Mouse (Mus musculus) layer of hippocampus, adult 18-20 months (tissue): ENCODE data around the gene Primpol. TPM values are rescaled to one million over a fixed set of nuclear protein-coding genes. Genes with fewer than 3 reads are reported as not detected.

Source experiments
- DNase-seq, 2 experiments: peaks; one replicate each; pipeline ENCODE4 v3.0.0; 2022; ENCODE audit warnings: low spot score in 2 of 2
- total RNA-seq, 2 experiments: library from RNA; stranded (reverse); gene quantifications; 2 replicates each; pipeline ENCODE4 v1.2.3; 2021

Primpol gene
- total RNA-seq, 2 experiments from 2014 or later = 3.6 to 5.0 TPM

DNA sequence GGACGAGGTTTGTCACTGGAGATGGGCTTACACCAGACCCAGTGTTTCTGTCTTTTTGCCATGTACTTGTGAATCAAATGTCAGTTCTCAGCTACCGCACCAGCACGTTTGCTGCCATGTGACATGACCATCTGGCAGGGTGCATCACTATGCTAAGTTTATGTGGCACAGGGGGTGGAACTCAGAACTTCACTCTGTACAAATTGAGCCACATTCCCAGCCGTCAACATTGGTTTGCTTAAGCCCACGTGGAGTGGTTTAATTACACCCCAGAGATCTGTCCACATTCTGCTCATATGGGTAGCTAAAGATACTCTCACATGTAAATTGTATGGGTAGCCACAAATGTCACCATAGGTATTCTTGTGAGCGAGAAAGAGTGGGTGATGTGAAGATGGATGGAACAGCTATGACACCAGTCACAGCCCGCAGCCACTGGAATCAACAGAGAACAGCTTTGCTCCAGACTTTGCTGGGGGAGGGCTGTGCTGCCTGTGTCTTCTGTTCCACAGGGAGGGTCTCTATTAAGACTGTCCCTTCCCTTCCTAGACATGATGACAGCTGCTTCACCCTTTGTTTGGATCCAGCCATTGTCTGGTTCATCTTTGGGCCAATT, 50.0 kb downstream of the Primpol start:
- peak; percentile 80 to 94 for DNase-seq

DNA sequence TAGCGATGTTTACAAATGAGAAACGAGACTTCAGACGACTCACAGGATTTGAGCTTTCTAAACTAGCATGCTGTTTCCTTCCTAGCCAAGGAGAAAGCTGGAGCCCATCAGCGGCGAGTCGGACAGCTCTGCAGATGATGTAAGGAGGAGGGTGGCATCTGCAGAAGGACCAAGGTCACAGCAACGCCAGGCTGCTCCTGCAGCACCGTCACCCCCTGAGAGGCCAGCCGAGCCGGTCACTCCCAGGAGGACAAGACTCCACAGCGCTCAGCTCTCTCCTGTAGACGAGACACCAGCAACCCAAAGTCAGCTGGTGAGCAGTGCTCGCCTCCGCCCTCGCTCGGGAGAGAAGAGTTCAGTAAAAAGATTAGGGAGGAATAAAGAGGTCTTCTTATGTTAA, 54.7 kb downstream of the Primpol start:
- no peak for DNase-seq

DNA sequence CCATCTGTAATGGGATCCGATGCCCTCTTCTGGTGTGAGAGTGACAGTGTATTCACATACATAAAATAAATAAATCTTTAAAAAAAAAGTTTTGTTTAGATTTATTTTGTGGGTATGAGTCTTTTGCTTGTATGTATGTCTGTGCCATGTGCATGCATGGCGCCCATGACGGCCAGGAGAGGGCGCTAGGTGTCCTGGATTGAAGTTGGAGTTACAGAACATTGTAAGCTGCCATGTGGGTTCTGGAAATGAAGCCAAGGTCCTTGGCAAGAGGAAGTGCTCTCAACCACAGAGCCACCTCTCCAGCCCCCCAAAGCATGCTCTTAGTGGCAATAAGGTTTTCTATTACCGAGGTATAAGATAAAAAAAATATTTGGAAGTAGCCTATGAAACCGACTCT, 57.6 kb downstream of the Primpol start:
- DNase-seq = no peak

DNA sequence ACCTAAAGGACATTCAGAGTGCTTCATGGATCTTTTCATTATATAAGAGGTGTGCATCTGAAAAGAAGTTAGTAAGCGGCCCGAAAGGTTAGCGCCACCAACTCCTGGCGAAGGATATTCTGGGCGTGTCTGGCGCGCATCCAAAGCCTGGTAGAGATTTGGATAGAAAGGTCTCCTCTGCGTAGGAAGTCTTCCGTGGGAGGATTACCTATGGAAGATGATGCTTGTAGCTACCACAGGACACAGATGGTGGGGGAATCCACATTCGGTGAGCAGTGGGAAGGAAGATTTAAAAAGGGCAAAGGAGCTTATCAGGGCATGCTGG, 64.6 kb downstream of the Primpol start:
- DNase-seq = no peak

DNA sequence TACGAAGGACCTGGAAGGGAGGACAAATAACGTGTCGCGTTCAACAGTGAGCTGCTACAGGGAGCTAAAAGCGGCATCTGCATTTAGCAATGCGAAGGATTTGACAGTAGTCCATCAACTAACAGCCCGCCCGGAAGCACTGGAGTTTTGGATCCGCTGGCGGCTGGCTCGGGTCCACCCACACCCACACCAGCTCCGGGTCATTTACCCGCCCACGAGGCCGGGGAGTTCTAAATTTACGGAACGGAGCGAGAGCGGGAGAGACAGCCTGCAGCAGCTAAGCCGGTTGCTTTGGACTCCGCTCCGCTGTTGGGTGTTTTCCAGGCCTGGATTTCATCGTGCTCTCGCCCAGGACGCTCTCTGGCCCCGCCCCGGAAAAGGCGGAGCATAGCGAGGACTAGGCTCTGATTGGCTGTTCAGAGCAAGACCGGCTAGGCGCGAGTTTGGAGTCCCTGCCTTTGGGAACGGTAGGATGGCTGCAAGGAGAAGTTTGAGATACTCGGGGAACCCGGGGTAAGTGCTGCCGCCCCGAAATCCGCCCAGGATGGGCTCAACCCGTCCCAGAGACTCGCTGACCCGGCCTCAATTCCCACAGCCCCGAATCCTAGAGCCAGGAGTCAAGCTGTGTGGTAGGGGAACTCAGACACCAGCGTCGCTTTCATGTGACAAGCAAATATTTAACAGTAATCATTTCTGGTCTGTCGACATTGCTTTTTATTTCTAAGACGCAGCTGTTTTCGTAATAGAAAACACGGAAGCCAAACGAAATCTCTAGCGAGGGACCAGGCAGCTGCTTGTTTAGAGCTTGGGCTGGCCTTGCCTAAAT, 65.2 kb downstream of the Primpol start, which contains the start of gene Cenpu:
TSS of gene Cenpu (plus strand) at position 414 of the 826 bp plus-strand sequence.
- peak; percentile 100 for DNase-seq

DNA sequence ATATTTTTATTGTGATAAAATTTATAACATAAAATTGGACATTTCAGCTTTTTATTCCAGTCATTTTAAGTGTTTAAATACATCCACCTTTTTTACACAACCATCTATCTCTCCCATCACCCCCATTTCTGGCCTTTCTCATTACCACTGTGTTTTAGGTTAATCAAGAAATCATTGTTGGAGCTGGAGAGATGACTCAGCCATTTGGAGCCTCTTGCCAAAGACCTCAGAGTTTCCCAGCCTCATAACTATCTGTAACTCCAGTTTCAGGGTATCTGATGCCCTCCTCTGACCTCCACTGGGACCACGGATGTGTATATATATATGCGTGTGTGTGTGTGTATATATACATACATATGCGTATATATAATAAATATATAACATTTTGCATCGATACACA, 66.0 kb downstream of the Primpol start:
- no peak for DNase-seq

DNA sequence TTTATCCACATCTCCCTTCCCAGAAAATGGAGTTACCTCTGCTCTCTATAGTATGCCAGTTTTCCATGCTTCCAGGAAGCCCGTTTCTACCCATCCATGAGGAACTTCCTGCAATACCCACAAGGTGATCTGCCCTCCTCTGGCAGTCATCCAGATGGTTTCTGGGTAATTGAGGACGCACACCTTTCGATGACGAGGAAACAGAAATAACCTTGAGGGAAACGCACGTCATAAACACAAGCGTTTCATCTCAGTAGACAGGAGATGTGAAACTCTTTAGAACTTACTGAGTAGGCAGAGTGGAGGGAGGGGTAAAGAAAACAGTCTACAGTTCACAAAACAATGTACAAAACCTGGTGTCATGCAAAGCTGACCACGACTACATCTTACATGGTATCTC, 67.0 kb downstream of the Primpol start:
- DNase-seq = no peak

DNA sequence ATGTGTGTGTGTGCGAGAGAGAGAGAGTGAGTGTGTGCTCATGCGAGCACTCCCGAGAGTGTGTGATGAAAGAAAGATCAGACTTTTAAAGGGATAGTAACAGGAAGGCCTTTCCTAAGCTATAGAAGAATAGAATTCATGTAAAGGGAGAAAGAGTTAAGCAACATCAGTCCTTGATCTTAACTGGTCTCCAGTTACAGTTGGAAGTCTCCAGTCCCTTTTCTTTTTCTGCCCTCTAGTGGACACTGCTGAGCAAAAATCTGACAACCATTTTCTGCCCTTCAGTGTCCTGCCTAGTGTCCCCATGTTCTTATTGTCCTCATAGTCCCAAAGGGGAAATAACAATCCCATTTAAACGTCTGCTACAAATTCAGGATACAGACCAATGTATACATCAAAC, 69.8 kb downstream of the Primpol start:
- peak in 1 of 2 experiments; percentile 55 for DNase-seq

DNA sequence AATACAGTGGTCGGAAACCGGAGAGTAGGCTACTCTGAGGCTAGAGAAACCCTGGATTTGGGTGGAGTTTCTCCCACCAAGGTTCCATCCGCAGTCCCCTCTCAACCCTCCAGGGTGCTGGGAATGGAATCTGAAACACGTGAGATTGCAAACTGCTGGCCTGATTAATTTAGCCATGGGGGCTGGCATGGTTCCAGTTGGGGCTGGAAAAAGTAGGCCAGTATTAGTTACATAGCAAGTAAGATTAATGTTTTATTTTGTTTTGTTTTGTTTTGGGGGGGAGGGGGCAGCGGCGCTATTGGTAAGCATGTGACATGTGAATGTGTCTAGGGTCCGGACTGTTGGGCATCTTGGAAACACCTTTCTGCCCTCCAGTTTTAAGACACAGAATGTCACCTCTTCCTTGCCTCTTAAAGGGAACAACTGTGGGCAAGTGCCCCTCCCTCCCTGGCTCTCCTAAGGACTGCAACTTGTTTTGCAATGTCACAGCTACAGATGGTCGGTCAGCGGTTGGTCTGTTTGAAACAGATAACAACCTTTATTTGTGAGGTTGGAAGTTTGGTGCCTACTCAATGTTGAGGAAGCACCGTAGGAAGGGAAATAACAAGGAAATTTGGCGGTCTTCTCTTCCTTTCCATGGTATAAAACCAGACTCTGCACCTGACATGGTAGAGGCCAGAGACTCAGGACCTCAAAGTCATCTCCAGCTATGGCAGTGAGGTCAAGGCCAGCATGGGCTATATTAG, 70.4 kb downstream of the Primpol start:
- no peak for DNase-seq

DNA sequence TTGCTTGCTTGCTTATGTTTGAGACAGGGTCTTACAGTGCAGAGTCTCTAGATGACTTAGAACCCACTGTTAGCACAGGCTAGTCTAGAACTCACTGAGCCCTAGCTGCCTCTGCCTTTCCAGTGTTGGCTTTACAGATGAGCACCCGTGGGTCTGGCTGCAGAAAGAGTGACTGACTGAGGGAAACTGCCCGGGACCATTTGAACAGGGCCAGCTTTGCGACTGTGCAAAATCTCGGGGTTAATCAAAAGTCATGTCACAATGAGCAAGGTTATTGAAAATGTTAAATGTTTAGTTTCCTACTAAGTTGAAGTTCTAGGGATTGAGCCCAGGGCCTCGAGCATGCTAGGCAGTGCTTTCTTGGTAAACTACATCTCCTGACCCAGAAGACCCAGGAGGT, 71.2 kb downstream of the Primpol start:
- DNase-seq = no peak

DNA sequence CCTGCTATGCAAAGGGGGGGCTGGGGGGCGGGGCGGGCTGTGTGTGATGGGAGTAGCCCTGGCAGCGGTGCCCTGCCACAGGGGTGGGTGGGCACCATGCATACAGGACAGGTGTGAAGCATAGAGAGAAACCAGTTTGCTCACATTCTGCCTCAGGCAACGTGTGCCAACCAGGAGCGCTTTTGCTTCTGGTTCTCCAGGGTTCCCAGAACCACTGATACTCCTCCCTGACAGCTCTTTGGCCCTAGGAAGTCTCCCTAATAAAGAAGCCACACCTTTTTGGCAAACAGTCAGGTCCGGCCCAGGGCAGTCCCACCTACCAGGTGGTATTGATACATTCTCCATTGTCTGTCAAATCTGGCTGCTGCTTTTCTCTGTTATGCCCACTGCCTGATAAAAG, 73.3 kb downstream of the Primpol start:
- DNase-seq = no peak

DNA sequence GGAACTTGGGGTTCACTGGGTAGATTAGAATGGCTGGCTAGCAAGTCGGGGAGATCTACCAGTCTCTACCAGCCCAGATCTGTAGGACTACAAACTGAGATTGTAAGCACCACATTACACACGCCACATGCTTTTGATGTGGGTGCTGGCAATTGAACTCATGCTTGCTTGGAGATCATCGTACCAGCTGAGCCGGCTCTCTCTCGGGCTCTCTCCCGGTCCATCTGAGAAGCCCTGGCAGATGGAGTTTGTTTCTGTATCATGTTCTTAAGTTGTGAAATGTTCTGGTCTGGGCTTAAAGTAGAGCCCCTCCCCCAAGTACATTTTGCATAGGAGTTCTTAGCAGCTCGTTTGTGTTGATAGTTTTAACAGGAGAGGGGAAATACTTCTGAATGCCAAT, 73.8 kb downstream of the Primpol start:
- peak in 1 of 2 experiments; percentile 31 for DNase-seq

DNA sequence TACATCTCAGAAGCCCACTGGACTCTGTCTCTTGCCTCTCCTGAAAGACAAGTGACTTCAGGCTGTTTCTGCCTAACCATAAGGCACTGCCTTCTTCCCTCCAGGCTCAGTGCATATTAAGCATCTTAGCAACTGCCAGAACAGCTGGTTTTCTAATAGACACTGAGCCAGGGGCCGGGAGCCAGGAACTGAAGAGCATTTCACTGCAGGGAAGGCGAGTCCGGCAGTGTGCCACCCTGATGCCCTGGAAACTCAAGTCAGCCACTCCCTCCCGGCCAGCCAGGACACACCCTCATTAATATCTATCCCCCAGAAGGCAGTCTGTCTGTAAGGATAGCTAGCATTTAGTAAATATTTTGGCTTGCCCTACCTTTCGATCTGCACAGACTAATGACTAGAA, 77.3 kb downstream of the Primpol start:
- peak in 1 of 2 experiments; percentile 19 for DNase-seq

DNA sequence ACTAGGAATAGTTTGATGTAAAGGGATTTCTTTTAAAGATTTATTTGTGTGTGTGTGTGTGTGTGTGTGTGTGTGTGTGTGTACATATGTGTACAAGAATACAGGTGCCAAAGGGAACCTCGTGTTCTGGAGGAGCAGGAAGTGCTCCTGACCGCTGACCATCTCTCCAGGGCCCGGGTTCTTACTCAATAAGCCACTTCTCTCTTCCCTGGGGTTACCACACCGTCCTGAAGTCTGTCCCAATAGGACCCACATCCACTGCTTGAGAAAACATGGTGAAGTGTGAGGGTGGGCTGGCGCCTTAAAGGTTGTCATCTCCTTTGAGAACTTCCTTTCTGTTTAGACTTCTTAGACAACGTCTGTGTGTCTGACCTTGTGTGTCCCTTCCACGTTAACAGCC, 83.1 kb downstream of the Primpol start:
- DNase-seq = no peak

DNA sequence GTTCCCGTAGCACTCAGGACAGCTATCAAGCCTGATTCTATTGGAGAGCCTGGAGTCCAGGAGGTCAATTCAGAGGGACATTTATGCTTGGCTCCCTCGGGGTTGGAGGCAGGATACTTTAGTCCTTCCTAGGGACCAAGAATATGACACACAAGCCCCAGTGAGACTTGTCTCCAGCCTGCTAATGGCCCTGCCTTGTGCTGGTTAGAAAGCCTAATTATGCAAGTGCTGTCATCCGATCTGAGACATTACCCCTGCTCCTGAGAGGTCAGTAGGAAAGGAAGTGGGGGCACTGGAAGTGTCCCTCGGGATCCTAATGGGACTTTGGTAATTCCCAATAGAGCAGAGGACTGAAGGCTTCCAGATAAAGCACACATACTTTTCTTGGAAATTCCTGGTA, 86.5 kb downstream of the Primpol start:
- DNase-seq = no peak

DNA sequence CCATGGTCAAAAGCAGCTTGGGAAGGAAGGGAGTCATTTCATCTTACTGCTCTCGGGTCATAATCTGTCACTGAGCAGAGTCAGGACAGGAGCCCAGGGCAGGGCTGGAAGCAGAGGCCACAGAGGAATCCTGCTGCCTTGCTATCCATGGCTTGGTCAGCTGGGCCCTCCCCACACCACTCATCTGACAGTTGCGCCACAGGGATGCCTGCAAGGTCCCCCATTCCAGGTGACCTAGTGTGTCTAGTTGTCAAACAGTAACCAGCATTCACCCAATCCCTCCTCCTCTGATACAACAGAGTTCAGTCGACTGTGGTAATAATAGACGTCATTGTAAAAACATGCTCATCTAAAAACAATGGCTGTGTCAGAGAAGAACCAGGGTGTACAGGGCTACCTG, 87.5 kb downstream of the Primpol start:
- DNase-seq = no peak

DNA sequence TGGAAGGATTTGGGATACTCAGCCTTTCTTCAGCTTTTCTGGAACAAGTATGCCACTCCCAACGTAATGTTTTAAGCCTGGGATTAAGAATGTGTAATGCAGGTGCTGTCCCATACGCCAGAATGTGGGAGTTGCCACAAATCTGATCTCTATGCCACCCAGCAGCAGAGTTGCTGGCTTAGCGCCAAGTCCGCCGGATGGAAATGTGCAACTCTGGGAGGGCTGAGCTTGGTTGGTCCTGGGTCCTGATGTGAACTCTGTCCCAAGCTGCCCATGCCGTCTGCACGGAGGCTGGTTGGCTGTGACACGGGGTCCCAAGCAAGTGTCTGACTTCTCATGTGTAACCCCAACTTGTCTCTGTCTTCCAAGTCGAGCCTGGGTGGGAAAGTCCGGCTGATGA, 90.2 kb downstream of the Primpol start:
- no peak for DNase-seq

DNA sequence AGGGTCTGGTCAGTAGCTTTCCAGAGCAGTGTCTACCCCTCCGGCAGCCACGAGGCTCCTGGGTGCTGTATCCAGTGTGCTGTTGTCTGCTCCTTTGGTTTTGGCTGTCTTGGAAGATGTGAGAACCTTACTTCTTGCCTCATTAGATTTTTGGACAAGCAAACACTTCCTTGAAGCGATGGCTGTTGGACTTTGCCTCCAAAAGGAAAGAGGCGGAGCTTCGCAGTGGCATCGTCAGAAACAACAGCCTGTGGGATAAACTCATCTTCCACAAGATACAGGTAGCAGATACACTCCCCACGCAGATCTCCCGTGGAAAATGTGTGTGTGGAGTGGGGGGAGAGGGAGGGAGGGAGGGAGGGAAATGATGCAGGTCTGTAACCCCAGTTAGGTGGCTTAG, 90.9 kb downstream of the Primpol start:
- no peak for DNase-seq
